In genomic region chr8:86768499-86768898, GRCm38 (mm10) we compare ENCODE assay signal across 8 mouse cellular contexts. TPM values are rescaled to one million over a fixed set of nuclear protein-coding genes. Genes with fewer than 3 reads are reported as not detected.
DNase-seq lines count a peak whose midpoint lies in the region; ATAC-seq and TF ChIP-seq lines count a peak whose summit lies in the region.

No protein-coding gene starts in this region.

- no peaks in the 10 kb centered on the region for H3K9me3 ChIP-seq in midbrain, embryonic 11.5 days (ENCODE audit: control insufficient read depth, low read length)

- no peak for ATAC-seq in midbrain, embryonic 11.5 days (ENCODE audit: low FRiP score)

- H3K79me2 ChIP-seq in C2C12 (ENCODE audit: control insufficient read depth, insufficient read depth) = no peaks in the 10 kb centered on the region

- DNase-seq in cerebellum, postnatal 14 days = peak; percentile 15 to 21
- DNase-seq in cerebellum, adult 11-12 months = no peak
- DNase-seq in gastrocnemius, postnatal 14 days = peak; percentile 68
- peak; percentile 81 for DNase-seq in lung, postnatal 10 days
- DNase-seq in spleen, postnatal 4 days (ENCODE audit: low spot score in 2 of 2) = no peak
- no peak for DNase-seq in B cell, adult 2 months
- no peak for DNase-seq in midbrain, embryonic 11.5 days (ENCODE audit: low spot score, missing footprints)

- no peaks in the 10 kb centered on the region for H3K4me1 ChIP-seq in midbrain, embryonic 11.5 days (ENCODE audit: control insufficient read depth, insufficient read depth, low read length)

- no peaks in the 10 kb centered on the region for H3K79me3 ChIP-seq in C2C12 (ENCODE audit: low read depth)

- no peak overlapping the region for H3K9ac ChIP-seq in midbrain, embryonic 11.5 days (ENCODE audit: low read length)

- no peak overlapping the region for H3K4me3 ChIP-seq in C2C12 (ENCODE audit: insufficient read depth, poor library complexity, severe bottlenecking)
- H3K4me3 ChIP-seq in midbrain, embryonic 11.5 days (ENCODE audit: low read depth, low read length) = no peak overlapping the region

- no peak for TF ChIP-seq CTCF in C2C12 (IDR thresholded peaks at IDR 0.05; ENCODE audit: control insufficient read depth, insufficient read depth, insufficient read length)

- H3ac ChIP-seq in C2C12 (ENCODE audit: control insufficient read depth, insufficient read length, low read depth) = no peak overlapping the region

- no peaks in the 10 kb centered on the region for H3K36me3 ChIP-seq in C2C12 (ENCODE audit: control insufficient read depth, insufficient read depth)
- H3K36me3 ChIP-seq in midbrain, embryonic 11.5 days (ENCODE audit: control insufficient read depth, insufficient read depth, low read length) = no peaks in the 10 kb centered on the region

- WGBS in midbrain, embryonic 11.5 days = 81% methylated on average over 5 of the region's 5 CpGs

- H3K27ac ChIP-seq in midbrain, embryonic 11.5 days (ENCODE audit: low read depth, low read length) = no peak overlapping the region

- no peaks in the 10 kb centered on the region for H3K27me3 ChIP-seq in C2C12 (ENCODE audit: control insufficient read depth, insufficient read depth, insufficient read length)
- H3K27me3 ChIP-seq in midbrain, embryonic 11.5 days (ENCODE audit: control insufficient read depth, insufficient read depth, low read length) = no peaks in the 10 kb centered on the region

- intact Hi-C loops in gastrocnemius, postnatal 14 days (cut with DNase I; ENCODE audit: low total_unique reads) = no loop called here

- no peak overlapping the region for H3K4me2 ChIP-seq in midbrain, embryonic 11.5 days

TF ChIP-seq in C2C12, 6 proteins besides CTCF, POLR2A, EP300 and RAD21:
- TF ChIP-seq MYOD1 (IDR thresholded peaks at IDR 0.05; ENCODE audit: control insufficient read depth, insufficient read length, low read depth) (no peak), FOSL1 (IDR thresholded peaks at IDR 0.05; ENCODE audit: insufficient read depth, low read length, poor library complexity, severe bottlenecking) (peak; percentile 49)

RNA-seq across cellular contexts. Expression of gene Siah1a, which starts 22.8 kb away (rescaled TPM):
- 9.1 TPM for polyA plus RNA-seq in C2C12 (2012; fragmentation: generic; extraction: Trizol)
- 10 to 100 TPM; 10.5 to 12.6 TPM for total RNA-seq in gastrocnemius, postnatal 14 days (2021)
- polyA plus RNA-seq in midbrain, embryonic 11.5 days (2014; fragmentation: Nextera tagmentation; extraction: Ambion mirVana) = 77.6 and 90.5 TPM in 2 replicates

RNA-seq across cellular contexts. Expression of gene Gm10638, which starts 23.0 kb away (rescaled TPM):
- 0.94 TPM for polyA plus RNA-seq in C2C12 (2012; fragmentation: generic; extraction: Trizol)
- total RNA-seq in gastrocnemius, postnatal 14 days (2021) = 1 to 10 TPM; 3.3 to 6.4 TPM
- polyA plus RNA-seq in midbrain, embryonic 11.5 days (2014; fragmentation: Nextera tagmentation; extraction: Ambion mirVana) = 6.1 and 7.8 TPM in 2 replicates

Comparison
In these comparisons a context has a peak if more than half of its experiments do, and no peak if none do; other contexts are left out.
1. DNase-seq: peak in cerebellum, postnatal 14 days (2 of 2), gastrocnemius, postnatal 14 days (single experiment) and lung, postnatal 10 days (single experiment); none in cerebellum, adult 11-12 months (single experiment), spleen, postnatal 4 days (0 of 2), B cell, adult 2 months (0 of 2) and midbrain, embryonic 11.5 days (single experiment).